Mouse (Mus musculus) CH12.LX (cell line): ENCODE measurements around the gene Nuak2. TPM values are rescaled to one million over a fixed set of nuclear protein-coding genes. Genes with fewer than 3 reads are reported as not detected.

ENCODE experiments used
- DNase-seq: peaks from one replicate; pipeline ENCODE4 v3.0.0-alpha.2; 2013; ENCODE audit errors: extremely low read depth
- H3K27ac ChIP-seq: 2 replicates; pipeline ENCODE4 v1.5.1; 2012; ENCODE audit warnings: low read depth, mild to moderate bottlenecking, control low read depth, moderate library complexity; ENCODE audit not compliant: insufficient read depth
- H3K27me3 ChIP-seq: replicated peaks from 2 replicates; pipeline ENCODE3; 2012; ENCODE audit warnings: inconsistent platforms
- H3K36me3 ChIP-seq, 2 experiments: replicated peaks in 1 of 2; 2 replicates each; pipeline versions ENCODE3 to v1.6.1; 2012; ENCODE audit warnings: inconsistent platforms in 1 of 2, low read length in 1 of 2, mild to moderate bottlenecking in 1 of 2, mixed read lengths in 1 of 2, moderate library complexity in 1 of 2; ENCODE audit not compliant: control insufficient read depth in 1 of 2, insufficient read depth in 1 of 2
- H3K4me1 ChIP-seq, 2 experiments: 2 replicates each; pipeline ENCODE4 v1.6.1; 2012; ENCODE audit warnings: inconsistent platforms in 1 of 2, moderate library complexity in 1 of 2; ENCODE audit not compliant: insufficient read depth in 2 of 2, control insufficient read depth in 1 of 2
- H3K4me2 ChIP-seq: 2 replicates; pipeline ENCODE4 v1.6.1; 2012; ENCODE audit warnings: low read depth, mild to moderate bottlenecking, control low read depth; ENCODE audit not compliant: poor library complexity, insufficient read depth, severe bottlenecking
- H3K4me3 ChIP-seq, 3 experiments: fragments of 150-350 bp in 1 of 3; sonication (generic) in 1 of 3; replicated peaks in 1 of 3; 2 replicates each; pipeline versions ENCODE3 to v1.5.1; 2011 to 2012; ENCODE audit warnings: low read depth in 2 of 3, low read length in 2 of 3, mild to moderate bottlenecking in 2 of 3, moderate library complexity in 2 of 3, control low read depth in 1 of 3, improper control_type of control experiment in 1 of 3, inconsistent platforms in 1 of 3, mixed read lengths in 1 of 3; ENCODE audit not compliant: poor library complexity in 1 of 3
- H3K79me2 ChIP-seq: replicated peaks from 2 replicates; pipeline ENCODE4 v1.6.1; 2012; ENCODE audit warnings: mild to moderate bottlenecking, moderate library complexity; ENCODE audit not compliant: control insufficient read depth, poor library complexity, insufficient read depth, severe bottlenecking; ENCODE audit errors: extremely low read depth
- H3K9ac ChIP-seq: 2 replicates; pipeline ENCODE4 v1.6.1; 2012; ENCODE audit warnings: low read depth, mild to moderate bottlenecking, control low read depth, moderate library complexity; ENCODE audit not compliant: insufficient read depth
- H3K9me3 ChIP-seq: replicated peaks from 2 replicates; pipeline ENCODE3; 2012; ENCODE audit warnings: low read length, inconsistent platforms, mixed read lengths
- BHLHE40 ChIP-seq: IDR thresholded peaks from 2 replicates; pipeline ENCODE4 v1.6.1; 2011; ENCODE audit warnings: mild to moderate bottlenecking, low read depth, low read length, improper control_type of control experiment
- CHD2 ChIP-seq: IDR thresholded peaks from 2 replicates; pipeline ENCODE4 v1.6.1; 2011; ENCODE audit warnings: low read length, improper control_type of control experiment
- CTCF ChIP-seq, 2 experiments: IDR thresholded peaks in 1 of 2; conservative IDR thresholded peaks in 1 of 2; 2 replicates each; pipeline ENCODE4 v1.5.1; 2011 to 2012; ENCODE audit warnings: low read depth in 2 of 2, low read length in 2 of 2, improper control_type of control experiment in 1 of 2, inconsistent platforms in 1 of 2, mild to moderate bottlenecking in 1 of 2, moderate library complexity in 1 of 2
- E2F4 ChIP-seq: IDR thresholded peaks from 2 replicates; pipeline ENCODE4 v1.6.1; 2011; ENCODE audit warnings: low read depth, low read length, improper control_type of control experiment; ENCODE audit not compliant: insufficient replicate concordance
- ELF1 ChIP-seq: IDR thresholded peaks from 2 replicates; pipeline ENCODE4 v1.6.1; 2014; ENCODE audit warnings: low read depth, mild to moderate bottlenecking, inconsistent platforms, low read length, improper control_type of control experiment
- EP300 ChIP-seq: IDR thresholded peaks from 2 replicates; pipeline ENCODE4 v1.6.1; 2011; ENCODE audit warnings: low read length, improper control_type of control experiment
- HCFC1 ChIP-seq: IDR thresholded peaks from 2 replicates; pipeline ENCODE4 v1.6.1; 2012; ENCODE audit warnings: low read depth, mild to moderate bottlenecking, inconsistent platforms, low read length, improper control_type of control experiment
- IRF4 ChIP-seq: IDR thresholded peaks from 2 replicates; pipeline ENCODE4 v1.6.1; 2014; ENCODE audit warnings: low read depth, mild to moderate bottlenecking, inconsistent platforms, low read length, improper control_type of control experiment
- KAT2A ChIP-seq: IDR thresholded peaks from 2 replicates; pipeline ENCODE4 v1.6.1; 2012; ENCODE audit warnings: low read length, improper control_type of control experiment, inconsistent platforms; ENCODE audit not compliant: insufficient replicate concordance
- MAFK ChIP-seq: IDR thresholded peaks from 2 replicates; pipeline ENCODE4 v1.6.1; 2011; ENCODE audit warnings: low read length, improper control_type of control experiment; ENCODE audit not compliant: insufficient replicate concordance
- MAX ChIP-seq: IDR thresholded peaks from 2 replicates; pipeline ENCODE4 v1.6.1; 2011; ENCODE audit warnings: low read length, improper control_type of control experiment
- MAZ ChIP-seq: IDR thresholded peaks from 2 replicates; pipeline ENCODE4 v1.6.1; 2012; ENCODE audit warnings: low read depth, mild to moderate bottlenecking, inconsistent platforms, low read length, improper control_type of control experiment, moderate library complexity
- NELFE ChIP-seq: IDR thresholded peaks from 2 replicates; pipeline ENCODE4 v1.6.1; 2011; ENCODE audit warnings: low read depth, low read length, improper control_type of control experiment
- NRF1 ChIP-seq: IDR thresholded peaks from 2 replicates; pipeline ENCODE4 v1.6.1; 2014; ENCODE audit warnings: low read depth, mild to moderate bottlenecking, inconsistent platforms, low read length, improper control_type of control experiment, moderate library complexity
- POLR2A ChIP-seq: IDR thresholded peaks from 2 replicates; pipeline ENCODE4 v1.6.1; 2011; ENCODE audit warnings: low read depth, mild to moderate bottlenecking, improper control_type of control experiment, low read length
- POLR2AphosphoS2 ChIP-seq: IDR thresholded peaks from 2 replicates; pipeline ENCODE4 v1.6.1; 2011; ENCODE audit warnings: low read depth, low read length, improper control_type of control experiment
- RCOR1 ChIP-seq: conservative IDR thresholded peaks from 2 replicates; pipeline ENCODE4 v1.6.1; 2012; ENCODE audit warnings: low read depth, mild to moderate bottlenecking, inconsistent platforms, low read length, improper control_type of control experiment
- SIN3A ChIP-seq: IDR thresholded peaks from 2 replicates; pipeline ENCODE4 v1.6.1; 2012; ENCODE audit warnings: low read length, improper control_type of control experiment, inconsistent platforms
- TBP ChIP-seq: conservative IDR thresholded peaks from 2 replicates; pipeline ENCODE4 v1.6.1; 2011; ENCODE audit warnings: low read depth, low read length, improper control_type of control experiment
- TCF12 ChIP-seq: IDR thresholded peaks from 2 replicates; pipeline ENCODE4 v1.6.1; 2014; ENCODE audit warnings: low read depth, mild to moderate bottlenecking, inconsistent platforms, low read length, improper control_type of control experiment
- UBTF ChIP-seq: IDR thresholded peaks from 2 replicates; pipeline ENCODE4 v1.6.1; 2012; ENCODE audit warnings: low read depth, mild to moderate bottlenecking, inconsistent platforms, low read length, improper control_type of control experiment, moderate library complexity
- USF1 ChIP-seq: IDR thresholded peaks from 2 replicates; pipeline ENCODE4 v1.6.1; 2014; ENCODE audit warnings: low read depth, mild to moderate bottlenecking, inconsistent platforms, low read length, improper control_type of control experiment
- ZMIZ1 ChIP-seq: IDR thresholded peaks from 2 replicates; pipeline ENCODE4 v1.6.1; 2012; ENCODE audit warnings: low read depth, mild to moderate bottlenecking, inconsistent platforms, low read length, improper control_type of control experiment
- ZNF384 ChIP-seq: IDR thresholded peaks from 2 replicates; pipeline ENCODE4 v1.6.1; 2012; ENCODE audit warnings: low read depth, low read length, improper control_type of control experiment, inconsistent platforms
- dilution Hi-C: fragments of 300-500 bp; cut with MboI; formaldehyde crosslinking; loops from 2 replicates; pipeline ENCODE4 v1.14.3; 2020; ENCODE audit warnings: low sequenced_read_pairs; ENCODE audit not compliant: extremely low pct_unique_long_range_greater_than_20kb, extremely low pct_ligation_motif_present
- in situ Hi-C: fragments of 300-500 bp; cut with MboI; formaldehyde crosslinking; loops from 3 replicates; pipeline ENCODE4 v1.14.3; 2019; ENCODE audit warnings: low sequenced_read_pairs, low pct_ligation_motif_present, low pct_unique_long_range_greater_than_20kb, mixed read lengths
- polyA plus RNA-seq: library from polyadenylated mRNA; unstranded; fragments of >175 nt; gene quantifications from 2 replicates; pipeline ENCODE4 v1.2.1, GENCODE M21; 2012; ENCODE audit warnings: low read depth; ENCODE audit not compliant: insufficient read length
- total RNA-seq, 2 experiments: library from RNA; depleted of rRNA; stranded (reverse); fragments of 300-350 nt in 1 of 2; fragments of >200 nt in 1 of 2; gene quantifications; 2 replicates each; pipeline ENCODE4 v1.2.3; 2012 to 2014

Nuak2 gene
- total and polyA plus RNA-seq, 3 experiments = 0.30 TPM; not detected in 2

- H3K4me2 ChIP-seq = no peak overlapping the region
- peaks cover 0 to 9% of the 10 kb centered on the region in 2 experiments; a peak in 2 of 4 replicates for H3K4me1 ChIP-seq
- no peaks in the 10 kb centered on the region for H3K9me3 ChIP-seq
- no peak for TF ChIP-seq KAT2A
- TF ChIP-seq MAX = no peak
- TF ChIP-seq POLR2A = no peak
- no peak for TF ChIP-seq RCOR1
- no peak for TF ChIP-seq CHD2
- TF ChIP-seq HCFC1 = no peak
- TF ChIP-seq ELF1 = no peak
- no peak for TF ChIP-seq NRF1
- TF ChIP-seq ZNF384 = no peak
- no peak for TF ChIP-seq IRF4
- no peak for TF ChIP-seq E2F4
- no peak for TF ChIP-seq ZMIZ1
- TF ChIP-seq BHLHE40 = no peak
- TF ChIP-seq MAZ = no peak
- no peak for TF ChIP-seq TCF12
- TF ChIP-seq SIN3A = no peak
- TF ChIP-seq, all 38 proteins: peak for 0
- no peak overlapping the region for H3K4me3 ChIP-seq
- H3K9ac ChIP-seq = no peak overlapping the region
- in situ Hi-C loops = no loop called here
- dilution Hi-C loops = no loop called here
- no peaks in the 10 kb centered on the region for H3K79me2 ChIP-seq
- H3K27me3 ChIP-seq = peaks cover 4% of the 10 kb centered on the region
- no peaks in the 10 kb centered on the region for H3K36me3 ChIP-seq
- no peak overlapping the region for H3K27ac ChIP-seq
- no peak for DNase-seq
These were observed 17.3 kb downstream of the Nuak2 start for GRCm38 (mm10) chr1:132333201-132333600.

- DNase-seq = no peak
- H3K4me1 ChIP-seq = peaks cover 0 to 12% of the 10 kb centered on the region in 2 experiments; a peak in 2 of 4 replicates
- no peaks in the 10 kb centered on the region for H3K36me3 ChIP-seq
- TF ChIP-seq USF1 (no peak), CTCF (conservative IDR thresholded peaks at IDR 0.05 in 1 of 2, IDR thresholded peaks at IDR 0.05 in 1 of 2; ENCODE audit: low read depth in 2 of 2, low read length in 2 of 2) (no peak), TCF12 (no peak), CHD2 (no peak), MAFK (no peak), KAT2A (no peak), EP300 (no peak), MAZ (no peak), POLR2AphosphoS2 (no peak), ZMIZ1 (no peak), TBP (no peak), ZNF384 (no peak), UBTF (no peak), NELFE (no peak), RCOR1 (no peak), BHLHE40 (no peak), NRF1 (no peak), E2F4 (no peak)
- TF ChIP-seq, all 38 proteins: peak for 0
- in situ Hi-C loops (no loop called here), dilution Hi-C loops (no loop called here)
- Histone ChIP-seq H3K4me2 (no peak overlapping the region), H3K27ac (no peak overlapping the region), H3K9ac (no peak overlapping the region), H3K27me3 (peaks cover 4% of the 10 kb centered on the region), H3K9me3 (no peaks in the 10 kb centered on the region), H3K4me3 (no peak overlapping the region), H3K79me2 (no peaks in the 10 kb centered on the region)
These were observed 17.8 kb downstream of the Nuak2 start for GRCm38 (mm10) chr1:132333675-132334141.
